Mouse (Mus musculus): ENCODE data around the gene Slc6a5. TPM values are rescaled to one million over a fixed set of nuclear protein-coding genes. Genes with fewer than 3 reads are reported as not detected.
"Not testable (repeated sequence)": the region's sequence is repeated elsewhere in the genome, so short reads cannot be mapped to it uniquely, and the experiment has no call there.

The Slc6a5 gene
- polyA plus RNA-seq, 1 experiment = not detected

GRCm38 (mm10) chr7:49928571-49928970, 18.6 kb downstream of the Slc6a5 start:
- Histone ChIP-seq H3K79me2 (ENCODE audit: control insufficient read depth, insufficient read depth) (no peaks in the 10 kb centered on the region), H3K4me3 (ENCODE audit: insufficient read depth, poor library complexity, severe bottlenecking) (no peak overlapping the region), H3ac (ENCODE audit: control insufficient read depth, insufficient read length, low read depth) (no peak overlapping the region), H3K79me3 (ENCODE audit: low read depth) (no peaks in the 10 kb centered on the region), H3K27me3 (ENCODE audit: control insufficient read depth, insufficient read depth, insufficient read length) (peaks cover 19% of the 10 kb centered on the region), H3K36me3 (ENCODE audit: control insufficient read depth, insufficient read depth) (no peaks in the 10 kb centered on the region)
- no peak for TF ChIP-seq FOSL1 (IDR thresholded peaks at IDR 0.05; ENCODE audit: insufficient read depth, low read length, poor library complexity, severe bottlenecking)
- no peak for TF ChIP-seq MYOD1 (IDR thresholded peaks at IDR 0.05; ENCODE audit: control insufficient read depth, insufficient read length, low read depth)
- TF ChIP-seq MAX (IDR thresholded peaks at IDR 0.05) = no peak
- TF ChIP-seq CEBPB (IDR thresholded peaks at IDR 0.05; ENCODE audit: low read depth) = no peak
- no peak for TF ChIP-seq CTCF (IDR thresholded peaks at IDR 0.05; ENCODE audit: control insufficient read depth, insufficient read depth, insufficient read length)
- TF ChIP-seq USF1 (IDR thresholded peaks at IDR 0.05; ENCODE audit: low read depth) = no peak
- TF ChIP-seq MYOG (IDR thresholded peaks at IDR 0.05; ENCODE audit: control insufficient read depth, extremely low read depth, insufficient read length) = no peak

- no peaks in the 10 kb centered on the region for H3K36me3 ChIP-seq (ENCODE audit: control insufficient read depth, insufficient read depth)
- no peak overlapping the region for H3K4me3 ChIP-seq (ENCODE audit: insufficient read depth, poor library complexity, severe bottlenecking)
- no peaks in the 10 kb centered on the region for H3K79me3 ChIP-seq (ENCODE audit: low read depth)
- TF ChIP-seq FOSL1 (IDR thresholded peaks at IDR 0.05; ENCODE audit: insufficient read depth, low read length, poor library complexity, severe bottlenecking) = no peak
- no peak for TF ChIP-seq CEBPB (IDR thresholded peaks at IDR 0.05; ENCODE audit: low read depth)
- TF ChIP-seq MYOG (IDR thresholded peaks at IDR 0.05; ENCODE audit: control insufficient read depth, extremely low read depth, insufficient read length) = no peak
- TF ChIP-seq MAX (IDR thresholded peaks at IDR 0.05) = no peak
- no peak for TF ChIP-seq USF1 (IDR thresholded peaks at IDR 0.05; ENCODE audit: low read depth)
- no peak for TF ChIP-seq CTCF (IDR thresholded peaks at IDR 0.05; ENCODE audit: control insufficient read depth, insufficient read depth, insufficient read length)
- TF ChIP-seq MYOD1 (IDR thresholded peaks at IDR 0.05; ENCODE audit: control insufficient read depth, insufficient read length, low read depth) = no peak
- H3K79me2 ChIP-seq (ENCODE audit: control insufficient read depth, insufficient read depth) = no peaks in the 10 kb centered on the region
- no peak overlapping the region for H3ac ChIP-seq (ENCODE audit: control insufficient read depth, insufficient read length, low read depth)
- H3K27me3 ChIP-seq (ENCODE audit: control insufficient read depth, insufficient read depth, insufficient read length) = peaks cover 19% of the 10 kb centered on the region
Measured at GRCm38 (mm10) chr7:49929999-49930398, 20.1 kb downstream of the Slc6a5 start.

DNA sequence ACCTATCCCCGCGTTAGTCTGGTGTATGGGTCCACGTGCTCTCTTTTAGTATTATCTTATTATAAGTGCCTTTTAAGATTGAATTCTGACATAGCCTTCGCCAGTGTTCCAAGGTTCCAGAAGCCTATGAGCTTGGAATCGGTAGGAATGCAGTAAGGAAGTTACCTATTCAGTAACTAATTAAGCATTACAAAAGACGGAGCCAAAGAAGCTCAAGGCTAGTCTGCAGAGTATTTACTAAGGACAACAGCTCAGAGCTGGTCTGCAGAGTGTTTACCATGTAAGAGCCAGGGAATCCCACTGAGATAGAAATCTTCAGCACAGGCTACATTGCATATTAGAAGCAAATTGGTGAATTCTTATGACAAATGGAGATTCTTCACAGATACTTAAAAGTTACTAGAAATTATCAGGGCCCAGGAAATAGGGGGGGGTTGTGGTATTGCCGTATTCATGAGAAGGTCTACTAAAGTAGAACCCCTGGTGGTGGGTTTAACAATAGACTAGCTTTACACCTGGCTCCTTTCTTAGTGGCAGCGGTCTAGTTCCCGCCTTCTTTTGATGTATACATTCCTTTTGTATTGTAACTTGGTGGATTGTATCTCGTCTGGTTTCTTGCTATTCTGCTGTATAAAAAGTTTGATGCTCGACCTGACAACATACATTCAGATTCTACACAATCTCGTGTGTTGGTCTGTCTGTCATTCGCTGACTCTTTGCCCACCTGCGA, 23.6 kb downstream of the Slc6a5 start:
- H3K27me3 ChIP-seq (ENCODE audit: control insufficient read depth, insufficient read depth, insufficient read length) = peaks cover 39% of the 10 kb centered on the region
- H3K4me3 ChIP-seq (ENCODE audit: insufficient read depth, poor library complexity, severe bottlenecking); H3K79me2 ChIP-seq (ENCODE audit: control insufficient read depth, insufficient read depth); H3ac ChIP-seq (ENCODE audit: control insufficient read depth, insufficient read length, low read depth); H3K79me3 ChIP-seq (ENCODE audit: low read depth); H3K36me3 ChIP-seq (ENCODE audit: control insufficient read depth, insufficient read depth): not testable (repeated sequence)

DNA sequence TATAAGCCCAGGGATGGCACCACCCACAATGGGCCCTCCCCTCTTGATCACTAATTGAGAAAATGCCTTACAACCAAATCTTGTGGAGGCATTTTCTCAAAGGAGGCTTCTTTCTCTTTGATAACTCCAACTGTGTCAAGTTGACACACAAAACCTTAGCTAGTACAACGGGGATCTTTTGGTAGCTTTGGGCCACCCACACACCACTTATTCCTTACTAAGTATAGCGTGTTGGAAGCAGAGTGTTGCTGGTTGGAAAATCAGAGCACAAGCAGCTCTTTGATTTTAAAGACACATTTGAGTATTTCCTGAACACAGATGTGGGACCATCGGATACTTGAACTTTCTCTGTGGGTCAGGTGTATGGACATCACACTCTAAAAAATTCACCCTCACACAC, 26.9 kb downstream of the Slc6a5 start:
- Histone ChIP-seq H3K27me3 (ENCODE audit: control insufficient read depth, insufficient read depth, insufficient read length) (peaks cover 35% of the 10 kb centered on the region), H3K79me3 (ENCODE audit: low read depth) (no peaks in the 10 kb centered on the region), H3K4me3 (ENCODE audit: insufficient read depth, poor library complexity, severe bottlenecking) (no peak overlapping the region), H3K79me2 (ENCODE audit: control insufficient read depth, insufficient read depth) (no peaks in the 10 kb centered on the region), H3ac (ENCODE audit: control insufficient read depth, insufficient read length, low read depth) (no peak overlapping the region), H3K36me3 (ENCODE audit: control insufficient read depth, insufficient read depth) (no peaks in the 10 kb centered on the region)
- TF ChIP-seq MAX (IDR thresholded peaks at IDR 0.05) (no peak), USF1 (IDR thresholded peaks at IDR 0.05; ENCODE audit: low read depth) (no peak), CTCF (IDR thresholded peaks at IDR 0.05; ENCODE audit: control insufficient read depth, insufficient read depth, insufficient read length) (no peak), CEBPB (IDR thresholded peaks at IDR 0.05; ENCODE audit: low read depth) (no peak), MYOD1 (IDR thresholded peaks at IDR 0.05; ENCODE audit: control insufficient read depth, insufficient read length, low read depth) (no peak), MYOG (IDR thresholded peaks at IDR 0.05; ENCODE audit: control insufficient read depth, extremely low read depth, insufficient read length) (no peak), FOSL1 (IDR thresholded peaks at IDR 0.05; ENCODE audit: insufficient read depth, low read length, poor library complexity, severe bottlenecking) (no peak)

DNA sequence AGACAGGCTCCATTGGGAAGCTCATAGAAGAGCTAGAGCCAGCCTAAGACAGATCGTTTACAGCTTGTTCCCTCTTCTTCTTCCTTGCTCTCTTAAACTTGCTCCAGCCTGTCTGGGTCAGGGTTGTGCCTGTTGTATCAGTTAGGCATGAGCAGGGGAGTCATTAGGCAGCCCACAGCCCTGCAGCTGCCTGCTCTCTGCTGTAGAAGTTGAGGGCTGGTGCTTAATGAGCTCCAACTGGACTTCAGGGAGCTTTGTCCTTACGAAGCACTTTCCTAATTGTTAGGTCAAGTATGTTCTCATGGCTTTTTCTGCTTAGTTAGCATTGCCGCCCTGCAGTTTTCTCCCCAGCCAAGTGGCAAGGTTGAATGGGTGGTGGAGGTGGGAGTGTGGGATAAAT, 32.1 kb downstream of the Slc6a5 start:
- Histone ChIP-seq H3K27me3 (ENCODE audit: control insufficient read depth, insufficient read depth, insufficient read length) (peaks cover 33% of the 10 kb centered on the region), H3ac (ENCODE audit: control insufficient read depth, insufficient read length, low read depth) (no peak overlapping the region), H3K79me3 (ENCODE audit: low read depth) (no peaks in the 10 kb centered on the region), H3K36me3 (ENCODE audit: control insufficient read depth, insufficient read depth) (no peaks in the 10 kb centered on the region), H3K4me3 (ENCODE audit: insufficient read depth, poor library complexity, severe bottlenecking) (no peak overlapping the region), H3K79me2 (ENCODE audit: control insufficient read depth, insufficient read depth) (no peaks in the 10 kb centered on the region)
- TF ChIP-seq MAX (IDR thresholded peaks at IDR 0.05) (no peak), USF1 (IDR thresholded peaks at IDR 0.05; ENCODE audit: low read depth) (no peak), MYOG (IDR thresholded peaks at IDR 0.05; ENCODE audit: control insufficient read depth, extremely low read depth, insufficient read length) (no peak), CEBPB (IDR thresholded peaks at IDR 0.05; ENCODE audit: low read depth) (no peak), FOSL1 (IDR thresholded peaks at IDR 0.05; ENCODE audit: insufficient read depth, low read length, poor library complexity, severe bottlenecking) (no peak), MYOD1 (IDR thresholded peaks at IDR 0.05; ENCODE audit: control insufficient read depth, insufficient read length, low read depth) (no peak), CTCF (IDR thresholded peaks at IDR 0.05; ENCODE audit: control insufficient read depth, insufficient read depth, insufficient read length) (no peak)

DNA sequence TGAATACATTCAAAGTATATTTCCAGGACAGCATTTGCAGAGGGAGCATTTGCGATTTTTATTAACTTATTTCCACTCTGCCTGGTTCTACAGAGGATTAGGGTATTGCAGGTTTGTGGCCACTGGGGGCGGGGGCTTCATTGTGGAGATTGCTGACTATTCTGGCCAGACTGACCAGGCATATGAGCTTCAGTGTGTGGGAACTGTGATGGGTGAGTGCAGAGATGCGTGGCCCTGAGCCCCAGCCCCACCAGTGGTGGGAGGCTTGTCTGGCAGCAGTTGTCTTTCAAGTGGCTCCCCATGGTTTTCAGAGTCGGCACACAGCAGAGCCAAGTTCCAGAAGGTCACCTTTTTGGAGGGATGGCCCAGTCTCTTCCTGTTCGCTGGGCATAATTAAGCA, 32.5 kb downstream of the Slc6a5 start:
- TF ChIP-seq CTCF (IDR thresholded peaks at IDR 0.05; ENCODE audit: control insufficient read depth, insufficient read depth, insufficient read length) = no peak
- no peak for TF ChIP-seq FOSL1 (IDR thresholded peaks at IDR 0.05; ENCODE audit: insufficient read depth, low read length, poor library complexity, severe bottlenecking)
- TF ChIP-seq CEBPB (IDR thresholded peaks at IDR 0.05; ENCODE audit: low read depth) = no peak
- no peak for TF ChIP-seq MAX (IDR thresholded peaks at IDR 0.05)
- TF ChIP-seq MYOG (IDR thresholded peaks at IDR 0.05; ENCODE audit: control insufficient read depth, extremely low read depth, insufficient read length) = no peak
- no peak for TF ChIP-seq USF1 (IDR thresholded peaks at IDR 0.05; ENCODE audit: low read depth)
- TF ChIP-seq MYOD1 (IDR thresholded peaks at IDR 0.05; ENCODE audit: control insufficient read depth, insufficient read length, low read depth) = no peak
- peaks cover 28% of the 10 kb centered on the region for H3K27me3 ChIP-seq (ENCODE audit: control insufficient read depth, insufficient read depth, insufficient read length)

More for the DNA sequence above, 32.5 kb downstream of the Slc6a5 start:
- no peak overlapping the region for H3ac ChIP-seq (ENCODE audit: control insufficient read depth, insufficient read length, low read depth)
- no peaks in the 10 kb centered on the region for H3K79me3 ChIP-seq (ENCODE audit: low read depth)
- H3K4me3 ChIP-seq (ENCODE audit: insufficient read depth, poor library complexity, severe bottlenecking) = no peak overlapping the region
- H3K36me3 ChIP-seq (ENCODE audit: control insufficient read depth, insufficient read depth) = no peaks in the 10 kb centered on the region
- no peaks in the 10 kb centered on the region for H3K79me2 ChIP-seq (ENCODE audit: control insufficient read depth, insufficient read depth)
